Mouse (Mus musculus) limb, embryonic 10.5 days (tissue): ENCODE data around the gene Nbl1. TPM values are rescaled to one million over a fixed set of nuclear protein-coding genes. Genes with fewer than 3 reads are reported as not detected.

Source experiments
- DNase-seq: peaks from one replicate; pipeline ENCODE4 v3.0.0-alpha.2; 2017; ENCODE audit warnings: low spot score
- H3K27ac ChIP-seq: fragments of 300-500 bp; sonication (generic); 2 replicates; pipeline ENCODE4 v1.5.1; 2016; ENCODE audit warnings: mild to moderate bottlenecking
- H3K27me3 ChIP-seq: fragments of 300-500 bp; sonication (generic); 2 replicates; pipeline ENCODE4 v1.6.1; 2016; ENCODE audit warnings: low read depth, mild to moderate bottlenecking; ENCODE audit not compliant: poor library complexity, severe bottlenecking
- H3K36me3 ChIP-seq: fragments of 300-500 bp; sonication (generic); 2 replicates; pipeline ENCODE4 v1.6.1; 2016; ENCODE audit warnings: mild to moderate bottlenecking, moderate library complexity
- H3K4me1 ChIP-seq: fragments of 300-500 bp; sonication (generic); 2 replicates; pipeline ENCODE4 v1.6.1; 2016
- H3K4me3 ChIP-seq: fragments of 300-500 bp; sonication (generic); 2 replicates; pipeline ENCODE4 v1.5.1; 2016; ENCODE audit warnings: mild to moderate bottlenecking, moderate library complexity
- H3K9me3 ChIP-seq: fragments of 300-500 bp; sonication (generic); replicated peaks from 2 replicates; pipeline ENCODE4 v1.6.1; 2016; ENCODE audit warnings: mild to moderate bottlenecking
- WGBS: fragments of 180-500 bp; shearing (Covaris S2); methylation state at CpG from one replicate; pipeline ENCODE4 v1.1.7; 2016; 5-methylcytosine and 5-hydroxymethylcytosine counted together
- polyA plus RNA-seq: library from polyadenylated mRNA; unstranded; fragments of >200 nt; fragmentation: Nextera tagmentation; extraction: Ambion mirVana; gene quantifications from 2 replicates; pipeline ENCODE4 v1.2.1, GENCODE M21; 2016

The Nbl1 gene
- polyA plus RNA-seq, 1 experiment from 2014 or later: 28.7 TPM

DNA sequence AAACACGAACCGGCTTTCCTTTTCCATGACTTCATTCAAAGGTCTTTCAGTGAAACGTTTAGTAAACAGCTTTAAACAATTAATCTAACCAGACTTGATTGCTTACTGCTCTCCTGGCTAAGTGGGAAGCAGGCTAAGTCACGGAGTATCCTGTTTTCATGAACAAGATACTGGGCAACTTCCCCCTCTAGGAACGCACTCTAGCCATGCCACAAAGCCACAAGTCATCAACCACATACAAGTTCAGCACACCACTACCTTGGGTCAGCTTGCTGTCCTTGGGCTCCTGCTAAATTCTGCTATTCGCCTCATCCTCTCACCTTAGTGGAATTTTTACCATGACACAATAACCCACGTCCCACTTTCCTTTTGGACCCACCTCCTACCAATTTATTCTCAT lies 28.2 kb upstream of the Nbl1 start:
- WGBS: 75% methylated on average over 7 of the region's 7 CpGs
- no peaks in the 10 kb centered on the region for H3K4me1 ChIP-seq
- no peak overlapping the region for H3K4me3 ChIP-seq
- no peak for DNase-seq
- no peaks in the 10 kb centered on the region for H3K9me3 ChIP-seq
- 0 out of 2 replicates have a peak, but pooled peaks cover 2% of the 10 kb centered on the region for H3K36me3 ChIP-seq
- H3K27me3 ChIP-seq: no peaks in the 10 kb centered on the region
- H3K27ac ChIP-seq: no peak overlapping the region

- no peak for DNase-seq
- Histone ChIP-seq H3K27ac (no peak overlapping the region), H3K4me1 (no peaks in the 10 kb centered on the region), H3K27me3 (no peaks in the 10 kb centered on the region), H3K36me3 (0 out of 2 replicates have a peak, but pooled peaks cover 2% of the 10 kb centered on the region), H3K4me3 (no peak overlapping the region), H3K9me3 (no peaks in the 10 kb centered on the region)
- 88% methylated on average over 4 of the region's 4 CpGs for WGBS
Observed at GRCm38 (mm10) chr4:139120281-139120814, 27.6 kb upstream of the Nbl1 start.

DNA sequence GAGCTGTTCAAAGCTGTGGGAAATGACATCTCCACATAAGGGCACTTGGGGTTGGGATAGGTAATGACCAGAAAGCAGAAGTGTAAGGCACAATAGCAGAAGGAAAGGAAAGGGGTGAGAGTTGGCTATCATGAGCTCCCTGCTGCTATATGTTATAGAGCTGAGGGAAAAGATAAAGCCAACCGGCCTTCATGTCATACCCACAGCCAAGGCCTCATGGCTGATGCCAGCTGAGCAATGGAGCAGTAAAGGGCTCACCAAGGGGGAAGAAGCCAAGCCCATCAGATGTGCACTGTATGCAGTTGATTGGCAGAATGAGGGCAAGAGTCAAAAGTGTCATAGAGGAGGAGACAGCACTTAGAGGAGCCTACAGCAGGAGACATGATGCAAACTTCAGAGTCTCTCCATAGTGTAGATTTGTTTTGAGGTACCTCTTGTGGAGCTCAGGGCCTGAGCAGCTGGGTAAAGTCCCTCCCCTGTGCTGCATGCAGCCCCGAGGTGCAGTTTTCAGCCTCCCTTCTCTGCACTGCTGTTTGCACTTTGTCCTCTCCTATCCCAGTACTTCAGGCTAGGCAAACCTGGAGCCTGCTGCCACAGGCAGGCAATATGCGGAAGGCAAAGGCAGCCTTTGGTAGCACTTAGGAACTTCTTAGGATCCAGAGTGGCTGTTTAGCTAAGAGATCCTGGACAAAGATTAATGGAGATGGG lies 23.7 kb upstream of the Nbl1 start:
- Histone ChIP-seq H3K36me3 (no peaks in the 10 kb centered on the region), H3K27me3 (no peaks in the 10 kb centered on the region), H3K27ac (no peak overlapping the region), H3K4me3 (no peak overlapping the region), H3K4me1 (peaks cover 2% of the 10 kb centered on the region), H3K9me3 (no peaks in the 10 kb centered on the region)
- no peak for DNase-seq
- 91% methylated on average over 3 of the region's 3 CpGs for WGBS

- peaks cover 10% of the 10 kb centered on the region for H3K4me1 ChIP-seq
- no peak overlapping the region for H3K4me3 ChIP-seq
- 89% methylated on average over 5 of the region's 5 CpGs for WGBS
- no peaks in the 10 kb centered on the region for H3K27me3 ChIP-seq
- H3K27ac ChIP-seq: no peak overlapping the region
- no peaks in the 10 kb centered on the region for H3K36me3 ChIP-seq
- no peaks in the 10 kb centered on the region for H3K9me3 ChIP-seq
- DNase-seq: no peak
Observed at GRCm38 (mm10) chr4:139115721-139116120, 22.9 kb upstream of the Nbl1 start.

GRCm38 (mm10) chr4:139112482-139112881 lies 19.7 kb upstream of the Nbl1 start:
- Histone ChIP-seq H3K4me3 (no peak overlapping the region), H3K27ac (no peak overlapping the region)

GRCm38 (mm10) chr4:139111421-139111820 lies 18.6 kb upstream of the Nbl1 start:
- Histone ChIP-seq H3K4me1 (peaks cover 10% of the 10 kb centered on the region), H3K27me3 (no peaks in the 10 kb centered on the region), H3K27ac (no peak overlapping the region), H3K36me3 (no peaks in the 10 kb centered on the region), H3K4me3 (no peak overlapping the region), H3K9me3 (no peaks in the 10 kb centered on the region)
- 68% methylated on average over 3 of the region's 3 CpGs for WGBS
- no peak for DNase-seq

More at GRCm38 (mm10) chr4:139112482-139112881, 19.7 kb upstream of the Nbl1 start:
- Histone ChIP-seq H3K36me3 (no peaks in the 10 kb centered on the region), H3K4me1 (peaks cover 10% of the 10 kb centered on the region), H3K27me3 (no peaks in the 10 kb centered on the region), H3K9me3 (no peaks in the 10 kb centered on the region)
- DNase-seq: no peak
- WGBS: 77% methylated on average over 3 of the region's 3 CpGs

DNA sequence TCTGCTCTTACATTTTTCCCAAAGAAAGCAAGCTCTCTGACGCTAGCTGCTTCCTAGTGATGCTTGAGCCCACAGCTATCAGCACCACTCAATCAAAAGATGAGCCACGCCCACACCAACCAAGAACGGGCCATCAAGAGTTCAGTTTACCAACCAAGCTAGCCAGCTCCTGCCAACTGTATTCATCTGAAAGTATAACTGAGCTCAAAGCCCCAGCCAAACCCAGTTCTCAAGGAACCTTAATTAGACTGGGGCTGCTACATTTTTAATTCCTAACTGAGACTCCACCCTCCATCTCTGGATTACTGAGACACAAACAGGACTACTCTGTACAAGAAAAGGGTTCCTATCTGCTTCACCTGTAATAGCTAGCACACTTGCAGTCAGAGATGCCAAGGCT lies 18.1 kb upstream of the Nbl1 start:
- no peaks in the 10 kb centered on the region for H3K36me3 ChIP-seq
- no peaks in the 10 kb centered on the region for H3K9me3 ChIP-seq
- 81% methylated on average over 3 of the region's 3 CpGs for WGBS
- H3K27ac ChIP-seq: no peak overlapping the region
- H3K4me1 ChIP-seq: peaks cover 10% of the 10 kb centered on the region
- no peak for DNase-seq
- no peaks in the 10 kb centered on the region for H3K27me3 ChIP-seq
- H3K4me3 ChIP-seq: no peak overlapping the region

DNA sequence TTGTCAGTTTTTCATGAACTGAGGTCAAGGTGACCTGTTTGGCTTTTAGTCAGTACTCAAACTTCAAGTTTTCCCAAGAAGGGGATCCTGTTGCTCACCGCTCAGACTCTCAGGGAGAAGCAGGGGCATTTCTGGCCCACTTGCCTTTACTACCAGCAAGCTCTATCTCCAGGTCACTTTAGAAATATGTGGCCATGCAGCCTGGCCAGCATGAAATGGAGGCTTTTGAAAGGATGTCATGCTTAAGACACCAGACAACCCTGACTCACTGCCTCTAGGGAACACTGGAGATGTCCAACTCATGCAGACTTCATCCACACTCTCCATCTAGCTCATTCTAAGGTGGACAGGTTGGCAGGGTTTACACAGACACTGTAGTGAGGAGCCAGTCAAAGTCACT lies 12.7 kb upstream of the Nbl1 start:
- Histone ChIP-seq H3K4me3 (no peak overlapping the region), H3K27me3 (no peaks in the 10 kb centered on the region), H3K9me3 (no peaks in the 10 kb centered on the region), H3K36me3 (peaks cover 33% of the 10 kb centered on the region), H3K4me1 (no peaks in the 10 kb centered on the region; the same call in 1 of the 2 replicates), H3K27ac (no peak overlapping the region)
- no peak for DNase-seq
- whole genome bisulfite sequencing: 98% methylated on average over 1 of the region's 1 CpGs

DNA sequence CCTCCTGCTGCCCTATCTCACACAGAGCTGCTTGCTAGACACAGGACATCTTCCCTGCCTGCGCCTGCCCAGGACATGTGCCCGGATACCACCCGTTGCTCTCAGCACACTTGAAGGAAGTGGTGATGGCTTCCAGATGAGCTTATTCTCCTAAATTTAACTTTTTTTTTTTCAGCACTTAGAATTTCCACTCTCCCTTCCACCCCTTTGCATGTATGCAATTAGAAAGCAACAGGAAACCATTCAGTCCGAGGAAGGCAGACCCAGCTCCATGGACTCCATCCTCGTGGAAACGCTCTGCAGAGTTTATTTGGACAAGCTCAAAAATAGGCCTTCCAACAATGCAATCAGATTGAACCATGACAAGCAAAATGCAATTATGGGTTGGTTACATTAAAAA lies 8.8 kb upstream of the Nbl1 start:
- Histone ChIP-seq H3K4me3 (no peak overlapping the region), H3K36me3 (peaks cover 33% of the 10 kb centered on the region), H3K27me3 (no peaks in the 10 kb centered on the region), H3K9me3 (no peaks in the 10 kb centered on the region), H3K4me1 (no peaks in the 10 kb centered on the region), H3K27ac (no peak overlapping the region)
- 79% methylated on average over 6 of the region's 6 CpGs for WGBS
- DNase-seq: no peak

- H3K27me3 ChIP-seq: peaks cover 4% of the 10 kb centered on the region
- H3K27ac ChIP-seq: no peak overlapping the region
- no peaks in the 10 kb centered on the region for H3K9me3 ChIP-seq
- H3K4me1 ChIP-seq: peaks cover 4% of the 10 kb centered on the region
- 93% methylated on average over 8 of the region's 8 CpGs for WGBS
- H3K4me3 ChIP-seq: no peak overlapping the region
- no peak for DNase-seq
- peaks cover 33% of the 10 kb centered on the region for H3K36me3 ChIP-seq
Observed at GRCm38 (mm10) chr4:139100326-139100725, 7.5 kb upstream of the Nbl1 start.

GRCm38 (mm10) chr4:139096201-139096600 lies 3.4 kb upstream of the Nbl1 start:
- H3K27me3 ChIP-seq: peaks cover 44% of the 10 kb centered on the region
- H3K4me1 ChIP-seq: peaks cover 25% of the 10 kb centered on the region
- no peak overlapping the region for H3K4me3 ChIP-seq
- 69% methylated on average over 5 of the region's 5 CpGs for WGBS
- no peak for DNase-seq
- H3K27ac ChIP-seq: no peak overlapping the region
- 0 out of 2 replicates have a peak, but pooled peaks cover under 1% of the 10 kb centered on the region for H3K36me3 ChIP-seq
- H3K9me3 ChIP-seq: no peaks in the 10 kb centered on the region

DNA sequence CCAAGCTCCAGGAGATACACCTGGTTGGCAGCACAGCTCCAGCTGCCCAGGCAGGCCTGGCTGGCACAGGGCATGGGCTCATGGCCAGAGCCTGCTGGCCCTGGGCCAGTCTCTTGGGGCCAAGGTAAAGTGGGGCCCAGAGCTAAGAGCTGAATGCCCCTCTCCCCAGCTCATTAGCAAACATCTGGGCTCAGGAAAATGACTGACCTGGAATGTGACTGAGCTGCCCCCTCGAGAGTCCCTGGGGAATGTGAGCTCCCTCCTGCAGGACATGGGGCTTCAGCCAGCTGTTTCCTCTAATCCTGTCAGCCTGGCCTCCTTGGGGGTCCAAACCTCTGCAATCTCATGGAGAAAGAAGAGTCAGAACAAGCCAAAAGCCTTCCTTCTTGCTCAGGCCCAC lies 2.6 kb upstream of the Nbl1 start:
- H3K4me3 ChIP-seq: no peak overlapping the region
- H3K27me3 ChIP-seq: peaks cover 52% of the 10 kb centered on the region
- no peak for DNase-seq
- no peaks in the 10 kb centered on the region for H3K36me3 ChIP-seq
- H3K27ac ChIP-seq: no peak overlapping the region
- 17% methylated on average over 1 of the region's 1 CpGs for WGBS
- no peaks in the 10 kb centered on the region for H3K9me3 ChIP-seq
- H3K4me1 ChIP-seq: peaks cover 33% of the 10 kb centered on the region

- Histone ChIP-seq H3K36me3 (no peaks in the 10 kb centered on the region), H3K4me1 (peaks cover 34% of the 10 kb centered on the region), H3K27ac (peak overlapping the region; percentile 84), H3K27me3 (peaks cover 72% of the 10 kb centered on the region), H3K4me3 (peak overlapping the region; percentile 61), H3K9me3 (no peaks in the 10 kb centered on the region)
- 23% methylated on average over 13 of the region's 13 CpGs for WGBS
- no peak for DNase-seq
Observed at GRCm38 (mm10) chr4:139093196-139093530, 370 bp upstream of the Nbl1 start.
